Mouse (Mus musculus): ENCODE results near the gene Gm20219.

Gm20219 gene

GRCm38 (mm10) chr17:56552781-56553363 lies 1.3 kb downstream of the Gm20219 start:
- DNase-seq: peak; percentile 42 to 79

GRCm38 (mm10) chr17:56551841-56552581 lies 2.2 kb downstream of the Gm20219 start:
- DNase-seq: no peak

- DNase-seq: no peak
Observed at GRCm38 (mm10) chr17:56550784-56551475, 3.3 kb downstream of the Gm20219 start.

DNA sequence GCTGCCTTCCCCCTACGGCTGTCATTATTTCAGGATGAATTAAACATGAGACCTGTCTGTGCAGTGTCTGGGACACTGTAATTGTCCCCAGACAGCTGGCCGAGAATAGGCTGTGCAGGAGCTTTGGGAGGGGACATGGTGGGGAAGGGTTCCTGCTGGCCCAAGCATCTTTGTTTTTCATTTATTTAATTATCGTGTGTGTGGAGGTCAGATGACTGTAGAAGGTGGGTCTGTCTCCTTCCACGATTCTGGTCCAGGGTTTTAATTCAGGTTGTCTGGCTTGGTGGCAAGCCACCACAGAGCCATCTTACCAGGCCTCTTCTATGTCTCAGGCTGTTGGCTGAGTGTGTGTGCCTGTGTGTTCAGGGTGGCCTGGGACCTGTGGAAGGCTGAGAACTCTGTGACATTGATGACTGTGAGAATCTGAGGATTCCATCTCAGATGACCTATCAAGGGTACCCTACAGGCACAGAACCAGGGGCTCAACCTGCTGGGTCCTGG lies 5.5 kb downstream of the Gm20219 start:
- DNase-seq: no peak

GRCm38 (mm10) chr17:56547846-56548604 lies 6.2 kb downstream of the Gm20219 start:
- DNase-seq: no peak

- DNase-seq: no peak
Observed at GRCm38 (mm10) chr17:56547116-56547845, 6.9 kb downstream of the Gm20219 start.

GRCm38 (mm10) chr17:56546576-56546975 lies 7.6 kb downstream of the Gm20219 start:
- no peak for DNase-seq

- no peak for DNase-seq
Observed at GRCm38 (mm10) chr17:56545945-56546344, 8.2 kb downstream of the Gm20219 start.

- no peak for DNase-seq
Observed at GRCm38 (mm10) chr17:56544699-56545387, 9.3 kb downstream of the Gm20219 start.

- DNase-seq: no peak
Observed at GRCm38 (mm10) chr17:56543684-56544224, 10.4 kb downstream of the Gm20219 start.

DNA sequence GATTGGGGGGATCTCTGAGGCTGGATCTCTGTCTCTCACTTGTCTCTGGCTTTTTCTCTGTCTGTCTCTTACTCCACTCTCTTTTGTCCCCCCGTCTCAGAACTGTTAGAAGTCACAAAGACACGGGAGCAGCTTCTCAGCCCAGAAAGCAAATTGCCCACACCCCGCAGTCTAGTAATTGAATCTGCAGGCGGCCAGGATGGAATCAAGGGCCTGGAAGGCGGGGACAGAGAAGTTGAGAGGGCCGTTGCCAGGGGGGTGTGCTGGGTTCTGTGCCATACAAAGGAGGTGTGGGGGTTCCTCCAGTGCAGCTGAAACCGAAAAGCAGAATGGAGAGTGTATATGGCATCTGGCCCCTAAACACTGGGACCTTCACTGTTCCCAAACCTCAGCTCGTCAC lies 11.5 kb downstream of the Gm20219 start:
- DNase-seq: no peak

DNA sequence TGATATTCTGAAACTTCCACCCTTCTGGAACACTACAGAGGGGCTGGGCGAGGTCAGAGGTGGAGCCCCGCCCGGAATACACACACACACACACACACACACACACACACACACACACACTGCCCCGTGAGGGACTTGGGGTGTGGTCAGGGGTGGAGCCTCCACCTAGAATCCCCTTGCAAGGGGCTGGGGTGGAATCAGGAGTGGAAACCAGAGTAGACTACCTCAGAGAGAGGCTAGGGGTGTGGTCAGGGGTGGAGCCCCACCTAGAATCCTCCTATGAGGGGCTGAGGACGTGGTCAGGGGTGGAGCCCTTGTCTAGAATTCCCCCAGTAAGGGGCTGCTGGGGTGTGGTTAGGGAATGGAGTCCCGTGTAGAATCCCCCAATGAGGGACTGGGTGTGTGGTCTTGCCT lies 13.6 kb downstream of the Gm20219 start:
- no peak for DNase-seq

DNA sequence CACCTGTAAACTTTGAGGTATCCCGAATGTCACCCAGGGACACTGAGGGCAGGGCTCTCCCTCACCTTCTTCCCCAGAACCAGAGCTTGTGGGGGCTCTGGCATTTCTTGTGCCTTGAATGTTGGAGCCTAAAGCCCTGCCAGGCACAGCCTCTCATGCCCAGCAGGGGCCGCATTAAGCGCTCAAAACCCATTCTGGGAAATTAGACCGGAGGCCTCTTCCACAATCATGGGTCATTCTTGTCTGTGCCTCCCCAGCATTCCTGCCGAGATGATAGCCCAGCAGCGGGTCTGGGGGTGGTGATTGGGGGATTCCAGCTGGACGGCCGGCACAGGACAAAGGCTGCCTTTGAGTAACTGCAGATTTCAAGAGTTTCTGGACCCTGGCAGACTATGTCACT lies 16.3 kb downstream of the Gm20219 start:
- no peak for DNase-seq

DNA sequence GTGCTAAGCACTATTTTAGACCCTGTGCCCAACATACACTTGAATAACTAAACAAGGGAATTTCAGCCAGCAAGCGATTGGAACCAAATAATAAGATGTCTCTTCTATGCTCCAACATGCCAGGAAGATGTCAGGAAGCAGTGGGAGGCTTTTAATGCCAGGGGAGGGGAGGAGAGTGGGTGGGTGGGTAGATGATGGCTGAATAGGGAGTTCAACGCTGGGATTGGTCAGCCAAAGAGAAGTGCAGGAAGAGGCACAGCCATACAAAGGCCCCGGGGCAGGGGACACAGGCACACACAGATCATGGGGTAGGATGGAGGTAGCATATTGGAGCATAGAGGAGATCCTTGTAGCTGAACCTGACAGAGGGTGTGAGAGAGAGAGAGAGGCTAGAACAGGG lies 17.3 kb downstream of the Gm20219 start:
- no peak for DNase-seq

- DNase-seq: no peak
Observed at GRCm38 (mm10) chr17:56536192-56536591, 18.0 kb downstream of the Gm20219 start.

GRCm38 (mm10) chr17:56524943-56525342 lies 29.2 kb downstream of the Gm20219 start:
- no peak for DNase-seq

DNA sequence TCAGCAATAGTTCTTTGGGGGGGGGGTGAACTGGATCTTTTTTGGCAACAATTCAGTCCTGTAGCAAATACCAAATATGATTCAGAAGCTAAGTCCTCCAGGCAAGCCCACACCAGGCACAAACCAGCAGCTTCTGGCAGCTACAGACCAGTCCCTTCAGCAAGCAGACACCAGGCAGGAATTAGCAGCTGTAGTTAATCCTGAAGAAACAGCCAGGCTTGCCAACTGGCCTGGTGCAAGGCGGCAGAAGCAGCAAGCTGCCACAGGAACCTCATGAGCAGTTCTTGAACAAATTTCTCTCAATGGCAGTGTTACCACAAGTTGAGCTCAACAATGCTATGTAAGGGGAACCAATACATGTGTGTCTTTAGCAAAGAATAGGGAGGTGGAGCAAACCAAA lies 31.4 kb downstream of the Gm20219 start:
- no peak for DNase-seq

GRCm38 (mm10) chr17:56515690-56516410 lies 38.3 kb downstream of the Gm20219 start:
- peak in 1 of 2 experiments; percentile 5 for DNase-seq

- DNase-seq: no peak
Observed at GRCm38 (mm10) chr17:56514916-56515315, 39.3 kb downstream of the Gm20219 start.

GRCm38 (mm10) chr17:56514330-56514729 lies 39.9 kb downstream of the Gm20219 start:
- no peak for DNase-seq

GRCm38 (mm10) chr17:56512310-56512709 lies 41.9 kb downstream of the Gm20219 start, which contains the start of gene Znrf4:
Znrf4 (minus strand) TSS chr17:56512431.
- no peak for DNase-seq

Measured in kidney, postnatal 36 days (tissue).